Mouse (Mus musculus) small intestine, adult 2 months (tissue): ENCODE measurements around the gene Spata25. TPM values are rescaled to one million over a fixed set of nuclear protein-coding genes. Genes with fewer than 3 reads are reported as not detected.

Source experiments
- H3K27ac ChIP-seq: fragments of 200-500 bp; 2 replicates; pipeline ENCODE4 v1.5.1; 2012; ENCODE audit warnings: low read depth, low read length, control low read depth, inconsistent platforms; ENCODE audit not compliant: insufficient read depth
- H3K27me3 ChIP-seq: fragments of 200-500 bp; 2 replicates; pipeline ENCODE4 v1.6.1; 2012; ENCODE audit warnings: mild to moderate bottlenecking, moderate library complexity, low read length, inconsistent platforms; ENCODE audit not compliant: control insufficient read depth, insufficient read depth
- H3K36me3 ChIP-seq: fragments of 200-500 bp; 2 replicates; pipeline ENCODE4 v1.6.1; 2012; ENCODE audit warnings: mild to moderate bottlenecking, low read length, control low read depth, inconsistent platforms; ENCODE audit not compliant: control insufficient read depth, insufficient read depth
- H3K4me1 ChIP-seq: fragments of 200-500 bp; 2 replicates; pipeline ENCODE4 v1.6.1; 2012; ENCODE audit warnings: low read length, inconsistent platforms, mixed read lengths; ENCODE audit not compliant: control insufficient read depth, insufficient read depth, insufficient read length
- H3K4me3 ChIP-seq: fragments of 200-500 bp; 2 replicates; pipeline ENCODE4 v1.5.1; 2012; ENCODE audit warnings: low read depth, mild to moderate bottlenecking, control low read depth, inconsistent platforms, low read length, moderate library complexity
- CTCF ChIP-seq: fragments of 200-500 bp; IDR thresholded peaks from 2 replicates; pipeline ENCODE4 v1.5.1; 2012; ENCODE audit warnings: low read depth, mild to moderate bottlenecking, control low read depth, inconsistent platforms, low read length, moderate library complexity, mixed read lengths; ENCODE audit not compliant: insufficient replicate concordance, insufficient read length; ENCODE audit errors: extremely low read depth
- POLR2A ChIP-seq: fragments of 200-500 bp; IDR thresholded peaks from 2 replicates; pipeline ENCODE4 v1.6.1; 2012; ENCODE audit warnings: low read depth, mild to moderate bottlenecking, control low read depth, inconsistent platforms, low read length, moderate library complexity
- WGBS: fragments of 180-500 bp; shearing (Covaris S2); methylation state at CpG from one replicate; pipeline ENCODE4 v1.1.7; 2018; 5-methylcytosine and 5-hydroxymethylcytosine counted together
- polyA plus RNA-seq: library from polyadenylated mRNA; depleted of rRNA; stranded (reverse); fragments of >200 nt; gene quantifications from 2 replicates; pipeline ENCODE4 v1.2.3, GENCODE M21; 2012

Spata25 gene
- polyA plus RNA-seq, 1 experiment, result not detected

DNA sequence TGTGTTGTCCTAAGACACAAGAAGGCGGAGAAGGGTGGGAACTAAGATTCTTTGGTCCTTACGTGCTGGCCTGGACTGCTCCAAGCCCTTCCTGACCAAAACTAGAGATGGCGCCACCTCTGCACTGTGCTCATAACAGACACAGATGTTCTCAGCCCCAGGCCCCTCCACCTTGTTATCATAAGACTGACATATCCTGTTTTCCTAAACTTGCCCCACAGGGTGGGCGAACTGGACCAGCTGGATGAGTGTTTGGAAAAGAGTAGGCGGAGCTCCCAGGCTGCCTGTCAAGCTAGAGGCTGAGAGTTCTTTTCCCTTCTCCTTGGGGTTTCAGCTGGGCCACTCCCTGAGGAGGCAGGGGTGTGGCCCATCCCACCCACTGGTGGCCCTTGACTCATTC, 10.6 kb downstream of the Spata25 start:
- no peak overlapping the region for H3K27ac ChIP-seq
- WGBS, result 79% methylated on average over 5 of the region's 5 CpGs
- TF ChIP-seq CTCF (no peak), POLR2A (no peak)

DNA sequence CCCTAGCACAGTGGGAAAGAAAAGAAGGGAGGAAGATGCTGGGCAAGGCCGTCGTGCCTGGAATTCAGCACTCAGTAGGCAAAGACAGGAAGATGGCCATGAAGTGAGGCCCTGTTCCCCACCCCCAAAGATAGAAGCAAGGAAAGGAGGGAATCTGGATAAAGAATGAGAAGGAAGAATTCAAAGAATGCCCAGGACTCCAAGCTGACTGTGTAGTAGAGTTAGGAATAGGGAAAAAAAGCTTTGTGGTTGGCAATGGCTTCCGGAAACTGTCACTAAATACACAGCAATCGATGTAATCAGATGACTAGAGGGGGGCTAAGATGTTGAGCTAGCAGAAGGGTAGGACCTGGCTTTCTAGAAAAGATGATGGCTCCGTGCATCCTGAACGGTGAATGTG, 11.1 kb downstream of the Spata25 start:
- H3K27me3 ChIP-seq, result no peaks in the 10 kb centered on the region
- peaks cover 8% of the 10 kb centered on the region; the same call in 1 of the 2 replicates for H3K4me1 ChIP-seq
- no peak for TF ChIP-seq POLR2A
- no peak for TF ChIP-seq CTCF
- peaks cover 18% of the 10 kb centered on the region for H3K36me3 ChIP-seq
- WGBS, result 85% methylated on average over 6 of the region's 6 CpGs
- no peak overlapping the region for H3K27ac ChIP-seq
- H3K4me3 ChIP-seq, result no peak overlapping the region

More for the DNA sequence above, 10.6 kb downstream of the Spata25 start:
- H3K4me1 ChIP-seq, result peaks cover 7% of the 10 kb centered on the region; the same call in 1 of the 2 replicates
- no peak overlapping the region for H3K4me3 ChIP-seq
- peaks cover 17% of the 10 kb centered on the region for H3K36me3 ChIP-seq
- no peaks in the 10 kb centered on the region for H3K27me3 ChIP-seq

- TF ChIP-seq POLR2A, result no peak
- no peak for TF ChIP-seq CTCF
- no peak overlapping the region for H3K27ac ChIP-seq
- H3K27me3 ChIP-seq, result no peaks in the 10 kb centered on the region
- H3K4me3 ChIP-seq, result no peak overlapping the region
- peaks cover 11% of the 10 kb centered on the region for H3K36me3 ChIP-seq
- WGBS, result 89% methylated on average over 8 of the region's 8 CpGs
- H3K4me1 ChIP-seq, result peaks cover 8% of the 10 kb centered on the region; the same call in 1 of the 2 replicates
Observed at GRCm38 (mm10) chr2:164815821-164816220, 12.5 kb downstream of the Spata25 start.

DNA sequence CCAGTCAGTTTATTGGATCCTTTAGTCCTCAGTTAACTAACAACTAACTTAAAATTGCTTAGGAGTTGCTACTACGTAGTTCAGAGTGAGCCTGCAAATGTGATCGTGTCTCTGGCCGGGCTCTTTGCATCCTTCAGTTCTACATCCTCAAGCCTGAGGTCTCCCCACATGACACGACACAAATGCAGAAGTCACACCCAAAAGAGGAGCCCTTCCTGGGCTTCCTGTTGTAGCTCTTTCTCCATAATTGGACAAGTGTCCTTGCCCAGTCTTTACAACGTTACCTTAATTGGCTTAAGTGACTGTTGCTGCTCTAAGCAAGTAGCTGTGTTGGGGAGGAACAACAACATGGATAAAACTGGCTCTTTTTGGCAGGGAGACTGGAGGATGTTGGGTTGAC, 13.0 kb downstream of the Spata25 start:
- WGBS, result 83% methylated on average over 5 of the region's 5 CpGs
- peaks cover 8% of the 10 kb centered on the region; the same call in 1 of the 2 replicates for H3K4me1 ChIP-seq
- no peak overlapping the region for H3K27ac ChIP-seq
- TF ChIP-seq POLR2A (no peak), CTCF (no peak)
- no peak overlapping the region for H3K4me3 ChIP-seq
- H3K27me3 ChIP-seq, result no peaks in the 10 kb centered on the region
- peaks cover 8% of the 10 kb centered on the region for H3K36me3 ChIP-seq

- WGBS, result 31% methylated on average over 2 of the region's 2 CpGs
- TF ChIP-seq POLR2A, result no peak
- H3K36me3 ChIP-seq, result peaks cover 4% of the 10 kb centered on the region
- no peaks in the 10 kb centered on the region for H3K27me3 ChIP-seq
- peak overlapping the region; percentile 29 for H3K27ac ChIP-seq
- peaks cover 8% of the 10 kb centered on the region; the same call in 1 of the 2 replicates for H3K4me1 ChIP-seq
- H3K4me3 ChIP-seq, result no peak overlapping the region
Observed at GRCm38 (mm10) chr2:164813557-164813956, 14.8 kb downstream of the Spata25 start.

DNA sequence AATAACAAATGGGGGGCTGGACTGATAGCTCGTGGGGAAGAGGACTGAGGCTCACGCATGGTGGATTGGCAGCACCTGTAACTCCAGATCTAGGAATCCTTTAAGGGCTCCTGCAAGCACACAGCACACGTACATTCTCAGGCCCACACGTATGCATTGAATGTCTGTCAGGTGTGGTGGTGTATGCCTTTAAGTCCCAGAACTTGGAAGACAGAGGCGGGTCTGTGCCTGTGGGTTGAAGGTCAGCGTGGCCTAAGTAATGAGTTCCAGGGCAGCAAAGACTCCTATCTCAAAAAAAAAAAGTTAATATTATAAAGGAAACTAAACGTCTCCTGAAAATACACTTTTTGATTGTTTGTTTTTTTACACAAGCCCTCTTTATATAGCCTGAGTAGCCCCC, 21.7 kb downstream of the Spata25 start:
- H3K27me3 ChIP-seq, result no peaks in the 10 kb centered on the region
- peaks cover 10% of the 10 kb centered on the region; the same call in 1 of the 2 replicates for H3K4me1 ChIP-seq
- H3K27ac ChIP-seq, result peak overlapping the region; percentile 5; the same call in 1 of the 2 replicates
- WGBS, result 32% methylated on average over 7 of the region's 7 CpGs
- 0 out of 2 replicates have a peak overlapping the region, but pooled peaks have one; percentile 1 for H3K4me3 ChIP-seq
- peaks cover 5% of the 10 kb centered on the region for H3K36me3 ChIP-seq
- TF ChIP-seq POLR2A (no peak), CTCF (no peak)

- Histone ChIP-seq H3K4me3 (peak overlapping the region; percentile 72), H3K36me3 (peaks cover 12% of the 10 kb centered on the region), H3K27me3 (no peaks in the 10 kb centered on the region), H3K4me1 (peaks cover 10% of the 10 kb centered on the region; the same call in 1 of the 2 replicates), H3K27ac (peak overlapping the region; percentile 88)
- under 1% methylated on average over 21 of the region's 21 CpGs for WGBS
- TF ChIP-seq POLR2A (no peak), CTCF (no peak)
Observed at GRCm38 (mm10) chr2:164805332-164805718, 23.0 kb downstream of the Spata25 start.
